Mouse (Mus musculus): ENCODE results near the gene Osbpl11.

GRCm38 (mm10) chr16:33251194-33252051, 66.6 kb downstream of the Osbpl11 start, which contains the start of gene Snx4:
- TF ChIP-seq CTCF (IDR thresholded peaks at IDR 0.05; ENCODE audit: low read depth) (no peak), EP300 (IDR thresholded peaks at IDR 0.05; ENCODE audit: low read depth) (no peak)
